Mouse (Mus musculus) central nervous system, embryonic 11.5 days (tissue): Measurements from ENCODE around the gene Tulp3. TPM values are rescaled to one million over a fixed set of nuclear protein-coding genes. Genes with fewer than 3 reads are reported as not detected.

ENCODE experiments used
- polyA plus RNA-seq: library from polyadenylated mRNA; depleted of rRNA; stranded (reverse); fragments of >200 nt; gene quantifications from 2 replicates; pipeline ENCODE4 v1.2.3, GENCODE M21; 2012; rRNA removed

Gene Tulp3
- 28.6 and 40.2 TPM in 2 replicates for polyA plus RNA-seq

GRCm38 (mm10) chr6:128355726-128356416 lies at the start of gene Tulp3:
TSS of gene Tulp3 (minus strand) at chr6:128355851.

GRCm38 (mm10) chr6:128398996-128399395 lies 43.3 kb upstream of the Tulp3 start, which contains the start of gene Nrip2:
TSS of gene Nrip2 (plus strand) at chr6:128399296.

DNA sequence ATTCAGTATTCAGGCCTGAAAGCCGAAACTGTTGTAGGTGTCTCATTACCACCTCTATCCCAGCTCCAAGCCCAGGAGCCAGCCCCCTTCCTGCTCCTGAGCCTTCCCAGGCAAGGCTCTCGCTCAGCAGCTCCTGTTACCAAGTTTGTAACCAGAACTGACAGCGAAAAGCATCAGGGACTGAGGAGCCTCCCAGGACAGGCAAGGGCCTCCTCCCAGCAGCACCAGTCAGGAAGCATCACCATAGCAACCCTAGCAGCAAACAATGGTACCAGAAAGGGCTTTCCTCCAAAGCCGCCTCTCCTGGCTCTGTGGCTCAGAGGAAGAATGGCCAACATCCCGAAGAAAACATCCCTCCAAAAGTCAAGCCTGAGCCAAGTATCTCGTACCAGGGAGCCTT lies 19.5 kb upstream of the Tulp3 start, which contains the start of the genes Tex52 and Gm44596:
Tex52 (plus strand) TSS at position 265 of the 400 bp plus-strand sequence.
Gm44596 (plus strand) TSS at position 312 of the 400 bp plus-strand sequence.

GRCm38 (mm10) chr6:128362381-128363006 lies 6.8 kb upstream of the Tulp3 start, which contains the start of the genes Rhno1 and Foxm1:
TSS of gene Rhno1 (minus strand) at chr6:128362911.
TSS of gene Foxm1 (plus strand) at chr6:128362967.

GRCm38 (mm10) chr6:128300134-128301001 lies 55.3 kb downstream of the Tulp3 start, which contains the start of gene Tead4:
TSS of gene Tead4 (minus strand) at chr6:128300823.

Other genes starting within 250 kb of the Tulp3 start
- 30.6 and 63.7 TPM in 2 replicates for gene Tspan9, start 212.3 kb downstream of the Tulp3 start, polyA plus RNA-seq
- 1.2 and 2.4 TPM in 2 replicates for gene Tead4, start 55.0 kb downstream of the Tulp3 start, polyA plus RNA-seq
- 64.5 and 65.9 TPM in 2 replicates for gene Rhno1, start 7.1 kb upstream of the Tulp3 start, polyA plus RNA-seq
- gene Foxm1, start 7.1 kb upstream of the Tulp3 start, polyA plus RNA-seq, result 95.8 and 111 TPM in 2 replicates
- gene Tex52, start 19.6 kb upstream of the Tulp3 start, polyA plus RNA-seq, result 2.0 and 2.1 TPM in 2 replicates
- not detected in 2 replicates for gene Gm44596, start 19.7 kb upstream of the Tulp3 start, polyA plus RNA-seq
- 1.3 and 1.8 TPM in 2 replicates for gene Nrip2, start 43.4 kb upstream of the Tulp3 start, polyA plus RNA-seq
- gene Itfg2, start 69.1 kb upstream of the Tulp3 start, polyA plus RNA-seq, result 24.8 and 32.7 TPM in 2 replicates
- 350 and 510 TPM in 2 replicates for gene Fkbp4, start 82.8 kb upstream of the Tulp3 start, polyA plus RNA-seq
- 0.75 and 2.4 TPM in 2 replicates for gene Pzp, start 170.9 kb upstream of the Tulp3 start, polyA plus RNA-seq
- gene A2ml1, start 225.8 kb upstream of the Tulp3 start, polyA plus RNA-seq, result not detected in 2 replicates